Mouse (Mus musculus): Measurements from ENCODE around the gene Smyd5.
"Not testable (repeated sequence)": the region's sequence is repeated elsewhere in the genome, so short reads cannot be mapped to it uniquely, and the experiment has no call there.

Smyd5 gene

DNA sequence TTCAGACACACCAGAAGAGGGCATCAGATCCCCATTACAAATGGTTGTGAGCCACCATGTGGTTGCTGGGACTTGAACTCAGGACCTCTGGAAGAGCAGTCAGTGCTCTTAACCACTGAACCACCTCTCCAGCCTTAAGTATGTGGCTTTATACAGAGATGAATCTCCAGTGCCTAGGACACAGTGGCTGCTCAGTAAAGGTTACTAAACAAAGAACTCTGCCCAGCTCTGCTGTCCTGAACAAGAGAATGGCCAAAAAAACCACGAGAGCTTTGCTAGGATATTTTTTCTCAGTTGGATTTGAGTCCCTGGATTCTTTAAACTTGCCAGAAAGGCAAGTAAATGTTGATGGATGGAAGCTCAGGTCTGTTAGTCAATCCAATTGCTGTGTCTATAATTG, 18.4 kb downstream of the Smyd5 start:
- DNase-seq: not testable (repeated sequence)

DNA sequence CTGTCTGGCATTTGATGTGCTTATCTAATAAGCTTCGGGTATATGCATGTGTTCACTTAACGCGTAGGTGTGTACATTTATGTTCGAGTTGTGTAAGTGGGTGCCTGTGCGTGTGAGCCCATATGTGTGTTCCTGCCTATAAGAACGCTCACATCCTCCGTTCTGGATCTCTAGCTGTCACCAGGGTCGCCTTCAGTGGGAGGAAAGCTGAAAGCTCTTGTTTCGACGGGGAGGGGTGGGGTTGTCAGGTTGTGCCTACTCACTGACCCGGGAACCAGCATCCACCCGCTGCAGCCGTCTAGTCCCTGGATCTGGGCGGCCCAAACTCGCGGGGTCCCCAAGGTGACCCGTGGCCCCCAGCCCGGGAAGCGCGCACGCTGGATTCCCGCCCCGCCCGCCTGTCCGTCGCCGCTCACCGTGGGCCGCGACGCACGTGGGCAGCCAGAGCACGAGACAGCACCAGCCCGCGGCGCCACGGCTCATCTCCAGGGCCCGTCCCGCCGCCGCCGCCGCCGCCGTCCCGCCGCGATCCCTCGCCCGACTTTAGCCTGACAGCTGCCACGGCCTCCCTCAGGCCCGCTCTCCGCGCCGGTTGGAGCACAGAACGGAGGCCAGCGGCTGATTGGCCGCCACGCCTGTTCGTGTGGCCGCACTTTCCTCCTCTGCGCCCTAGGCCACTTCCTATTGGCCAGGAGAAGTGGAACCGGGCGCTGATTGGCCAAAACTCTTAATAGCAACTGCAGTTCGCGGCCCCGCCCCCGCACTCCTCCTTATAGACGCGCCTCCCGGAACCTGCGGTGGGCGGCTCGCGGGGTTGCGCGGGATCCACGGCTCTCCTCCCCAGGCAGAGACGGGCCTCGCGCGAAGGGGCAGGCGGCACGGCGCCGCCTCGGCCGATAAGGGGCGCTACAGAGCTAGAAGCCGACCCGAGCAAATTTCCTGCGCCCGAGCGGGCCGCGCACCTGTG, 19.2 kb downstream of the Smyd5 start, which contains the start of gene Cct7:
Gene Cct7, plus strand, starts transcription at position 818 of the 967 bp plus-strand sequence.
- peak; percentile 96 for DNase-seq

DNA sequence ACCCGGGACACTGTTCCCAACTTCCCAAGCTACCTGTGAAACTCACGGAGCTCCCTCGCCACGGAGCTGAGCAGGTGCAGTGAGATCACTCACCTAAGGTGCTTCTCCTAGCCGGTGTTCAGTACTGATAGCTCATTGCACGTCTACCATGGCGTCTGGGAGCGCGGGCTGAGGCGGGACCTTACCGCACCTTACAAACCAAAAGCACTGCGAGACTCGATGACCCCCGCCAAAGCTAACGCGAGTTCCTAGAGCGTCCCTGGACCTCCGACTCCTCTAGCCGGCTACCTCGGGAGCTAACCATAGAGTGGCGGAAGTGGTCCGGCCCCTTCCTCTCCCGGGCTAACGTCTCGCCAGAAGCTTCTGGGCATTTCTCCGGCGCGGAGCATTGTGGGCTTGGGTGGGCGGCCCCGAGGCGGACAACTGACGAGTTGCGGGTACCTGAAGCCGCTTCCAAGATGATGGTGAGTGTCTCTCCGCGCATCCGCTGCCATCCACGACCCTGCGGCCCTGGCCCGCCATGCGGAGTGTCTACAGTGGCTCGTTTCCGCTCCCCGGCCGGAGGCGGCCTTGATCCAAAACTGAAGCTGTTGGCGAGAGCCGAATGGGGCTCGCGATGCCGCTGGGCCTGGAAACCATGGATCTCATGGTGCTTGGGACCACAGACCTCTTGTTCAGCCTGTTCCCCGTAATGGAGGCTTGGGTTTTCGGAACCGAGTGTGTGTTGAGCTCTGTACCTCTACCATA, 20.0 kb downstream of the Smyd5 start, which contains the start of gene Pradc1:
Gene Pradc1, minus strand, starts transcription at position 307 of the 747 bp plus-strand sequence.
- peak; percentile 96 for DNase-seq

DNA sequence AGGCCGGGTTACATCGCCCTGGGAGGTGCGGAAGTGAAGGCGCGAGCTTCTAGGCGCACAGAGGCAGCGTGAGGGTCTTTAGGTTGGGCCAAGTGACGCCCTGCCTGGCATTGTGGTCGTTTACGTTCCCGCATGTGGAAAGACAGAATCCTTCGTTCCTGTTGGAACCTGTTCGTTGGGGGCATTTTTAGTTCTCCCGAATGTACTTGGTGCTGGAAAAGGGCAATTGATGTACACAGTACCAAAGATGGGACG, 20.5 kb downstream of the Smyd5 start:
- no peak for DNase-seq

DNA sequence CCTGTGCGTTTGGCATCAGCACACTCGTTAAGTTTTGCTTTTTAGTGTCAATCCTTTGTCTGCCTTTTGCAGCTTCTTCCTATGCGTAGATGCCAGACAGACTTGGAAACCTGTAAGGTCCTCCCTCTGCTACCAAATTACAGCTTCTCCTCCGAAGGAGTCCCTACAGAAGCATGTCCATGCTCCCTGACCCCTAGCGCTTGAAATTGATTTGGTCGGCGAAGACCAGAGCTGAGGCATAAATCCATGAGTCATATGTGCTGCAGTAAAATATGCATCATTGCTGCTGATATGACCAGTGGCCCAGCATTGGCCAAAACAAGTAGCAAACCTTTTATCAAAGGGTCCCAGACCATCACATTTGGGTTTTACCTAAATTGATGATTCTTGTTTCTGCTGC, 21.0 kb downstream of the Smyd5 start:
- DNase-seq: no peak

DNA sequence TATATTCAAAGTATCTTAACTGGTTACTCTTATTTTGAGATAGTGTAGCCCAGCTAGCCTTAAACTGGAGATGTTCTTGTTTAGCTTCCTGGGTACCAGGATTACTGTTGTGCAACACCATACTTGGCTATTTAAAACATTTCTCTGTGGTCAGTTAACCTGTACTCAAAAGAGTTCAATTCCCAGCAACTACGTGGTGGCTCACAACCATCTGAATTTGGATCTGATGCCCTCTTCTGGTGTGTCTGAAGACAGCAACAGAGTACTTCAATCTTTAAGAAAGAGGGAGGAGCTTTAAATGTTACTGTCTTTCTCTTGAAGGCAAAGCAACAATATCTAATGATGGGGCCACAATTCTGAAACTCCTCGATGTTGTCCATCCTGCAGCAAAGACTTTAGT, 27.8 kb downstream of the Smyd5 start:
- no peak for DNase-seq

DNA sequence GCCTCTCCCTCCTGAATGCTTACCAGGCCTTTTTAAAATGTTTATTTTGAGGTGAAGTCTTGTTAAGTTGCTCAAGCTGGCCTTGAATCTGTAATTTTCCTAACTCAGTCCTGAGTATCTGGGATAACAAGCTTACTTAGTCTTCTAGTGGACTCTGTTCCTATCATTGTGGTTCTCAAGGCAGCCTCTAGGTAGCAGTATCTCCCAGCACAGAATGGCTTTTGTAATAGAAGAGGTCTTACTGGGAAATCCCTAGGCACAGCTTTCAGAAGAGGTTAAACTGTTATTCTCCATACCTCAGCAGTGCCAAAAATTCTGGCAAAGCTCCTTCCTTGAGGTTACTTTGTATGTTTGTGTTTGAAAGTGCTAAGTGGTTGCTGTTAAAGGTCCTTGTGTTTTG, 33.6 kb downstream of the Smyd5 start:
- DNase-seq: no peak

DNA sequence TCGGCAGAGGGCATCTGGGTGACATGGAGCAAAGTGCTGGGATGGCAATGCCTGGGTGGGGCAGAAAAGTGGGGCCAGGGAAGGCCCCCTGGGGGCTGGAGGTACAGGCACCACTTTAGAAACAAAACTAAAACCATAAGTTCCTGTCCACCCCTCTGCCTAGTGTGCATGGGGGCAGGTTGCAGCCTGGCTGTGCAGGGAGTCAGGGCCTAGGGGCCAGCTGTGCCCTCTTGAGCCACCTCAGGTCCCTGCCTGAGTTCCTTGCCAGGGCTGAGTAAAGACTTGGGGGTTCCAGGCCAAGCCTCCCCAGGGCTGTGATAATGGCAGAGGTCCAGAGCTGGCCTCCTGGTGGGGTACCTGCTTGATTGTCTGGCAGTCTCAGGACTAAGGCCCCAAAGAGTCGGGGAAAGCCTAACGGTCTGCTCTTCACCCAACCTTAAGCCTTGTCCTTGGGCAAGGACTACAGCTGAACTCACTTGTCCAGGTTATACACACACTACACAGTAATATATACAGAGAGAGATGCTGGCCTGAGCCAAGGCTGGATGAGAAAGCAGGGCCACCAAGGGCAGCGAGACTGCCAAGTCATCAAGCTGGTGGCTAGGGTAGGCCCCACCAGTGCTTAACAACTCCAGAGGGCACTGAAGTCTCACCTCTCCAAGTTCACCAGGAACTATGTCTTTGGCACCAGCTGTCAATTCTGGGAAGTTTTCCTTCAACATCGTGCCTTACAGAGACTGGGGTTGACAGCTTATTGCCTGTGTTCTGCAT, 38.1 kb downstream of the Smyd5 start:
- no peak for DNase-seq

DNA sequence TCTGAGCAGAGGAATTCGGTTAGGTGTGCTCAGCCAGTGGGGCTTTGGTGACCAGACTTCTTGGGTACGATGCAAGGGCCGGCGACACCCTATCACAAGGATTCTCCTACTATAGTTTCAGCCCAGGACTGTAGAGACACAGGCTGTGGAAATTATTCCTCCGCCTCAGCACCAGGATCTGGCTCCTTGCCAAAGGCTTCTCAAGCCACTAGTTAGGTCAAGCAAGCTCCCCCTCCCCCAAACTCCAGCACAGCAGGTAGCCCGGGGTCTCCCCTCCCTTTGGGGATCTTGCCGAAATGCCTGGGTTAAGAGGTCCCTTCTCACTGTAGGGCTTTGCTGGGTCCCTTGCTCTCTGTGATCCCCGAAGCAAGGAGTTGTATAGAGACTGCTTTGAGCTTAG, 40.2 kb downstream of the Smyd5 start:
- no peak for DNase-seq

DNA sequence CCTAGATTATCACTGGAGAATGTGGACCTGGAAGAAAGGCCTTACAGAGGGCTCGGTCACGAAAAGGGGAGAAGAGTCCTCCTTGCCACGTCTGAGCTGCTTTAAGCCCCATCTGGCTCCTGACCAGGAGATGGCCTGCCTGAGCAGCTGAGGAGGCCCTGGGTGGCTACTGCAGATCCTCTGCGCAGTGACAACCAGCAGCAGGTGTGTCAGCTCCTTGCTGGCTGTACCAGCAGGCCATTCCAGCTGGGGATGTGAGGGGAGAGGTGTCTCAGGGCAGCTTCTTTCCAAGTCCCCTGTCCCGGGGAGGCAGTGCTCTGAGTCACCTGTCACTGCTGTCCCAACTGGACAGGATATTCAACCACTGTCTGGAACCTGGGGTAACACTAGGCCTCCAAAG, 40.8 kb downstream of the Smyd5 start:
- DNase-seq: no peak

DNA sequence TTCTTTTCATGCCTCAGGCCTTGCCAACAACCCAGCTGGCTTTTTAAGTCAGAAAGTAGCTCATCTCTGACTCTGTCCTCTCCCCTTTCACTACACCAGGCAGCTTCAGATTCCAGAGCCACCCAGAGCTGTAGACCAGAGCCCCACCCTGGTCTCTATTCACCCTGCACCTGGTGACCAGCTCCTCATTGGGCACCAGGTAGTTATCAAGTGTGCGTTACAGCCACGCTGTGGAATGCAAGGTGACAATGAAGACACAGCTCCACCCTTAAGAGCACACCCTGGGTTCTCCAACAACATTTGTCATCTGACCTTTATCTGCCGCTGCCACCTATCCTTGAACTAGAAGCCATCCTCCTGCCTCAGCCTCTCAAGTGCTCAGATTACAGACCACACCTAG, 43.8 kb downstream of the Smyd5 start:
- DNase-seq: no peak

DNA sequence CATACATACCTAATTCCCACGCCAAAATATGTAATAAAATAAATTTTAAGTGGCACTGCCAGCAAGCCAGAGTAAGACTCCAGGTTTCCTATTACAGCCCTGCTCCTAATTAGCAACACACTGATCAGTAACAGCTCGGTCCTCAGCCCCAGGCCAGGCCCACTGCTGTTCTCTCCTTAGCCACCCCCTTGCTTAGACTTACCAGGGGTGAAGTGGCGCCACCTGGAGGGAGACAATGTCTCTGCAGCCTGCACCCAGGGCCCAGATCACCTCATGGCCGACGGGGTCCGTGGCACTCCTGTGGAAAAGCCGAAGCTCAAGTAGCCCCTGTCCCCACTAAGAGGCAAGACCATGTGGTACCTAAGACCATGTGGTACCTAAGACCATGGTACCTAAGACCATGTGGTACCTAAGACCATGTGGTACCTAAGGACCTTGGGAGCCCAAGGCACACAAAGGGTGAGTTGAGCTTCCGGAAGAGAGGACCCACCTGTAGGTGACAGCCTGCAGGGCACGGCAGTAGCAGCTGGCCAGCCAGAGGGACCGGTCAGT, 45.7 kb downstream of the Smyd5 start:
- no peak for DNase-seq

DNA sequence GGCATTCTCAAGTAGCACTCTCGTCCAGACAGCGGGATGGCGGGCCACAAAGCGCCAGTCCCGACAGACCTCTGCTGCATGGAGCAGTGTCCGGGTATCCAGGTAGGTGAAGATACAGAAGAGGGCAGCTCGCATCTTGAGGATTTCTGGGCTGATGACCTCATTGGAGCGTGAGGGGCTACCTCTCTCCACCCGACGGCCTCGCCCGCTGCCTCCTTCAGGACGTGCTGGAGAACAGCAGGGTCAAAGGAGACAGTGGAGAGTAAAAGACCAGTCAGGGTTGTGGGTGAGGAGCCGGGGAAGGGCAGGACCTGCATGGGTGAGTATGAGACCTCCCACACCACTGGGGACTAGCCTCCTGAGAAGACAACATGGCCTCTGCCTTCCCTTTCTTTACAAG, 46.6 kb downstream of the Smyd5 start:
- DNase-seq: no peak

DNA sequence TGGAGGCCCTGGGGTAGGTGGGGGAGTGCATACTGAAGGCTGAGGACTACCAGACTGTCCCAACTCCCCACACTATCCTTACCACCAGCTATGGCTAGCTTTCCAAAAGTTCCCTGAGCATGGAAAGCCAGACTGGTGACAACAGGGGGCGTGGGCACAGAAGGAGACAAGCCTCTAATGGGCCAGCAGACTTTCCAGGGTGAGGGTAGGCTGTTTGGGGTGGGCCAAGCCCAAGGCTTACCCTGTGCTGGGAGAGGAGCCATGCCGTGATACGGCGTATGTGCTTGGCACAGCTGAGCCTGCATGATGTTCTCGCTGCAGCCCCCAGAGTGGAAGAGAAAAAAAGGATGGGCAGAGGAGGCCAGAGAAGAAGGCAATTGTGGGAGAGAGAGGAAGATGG, 48.2 kb downstream of the Smyd5 start:
- no peak for DNase-seq

DNA sequence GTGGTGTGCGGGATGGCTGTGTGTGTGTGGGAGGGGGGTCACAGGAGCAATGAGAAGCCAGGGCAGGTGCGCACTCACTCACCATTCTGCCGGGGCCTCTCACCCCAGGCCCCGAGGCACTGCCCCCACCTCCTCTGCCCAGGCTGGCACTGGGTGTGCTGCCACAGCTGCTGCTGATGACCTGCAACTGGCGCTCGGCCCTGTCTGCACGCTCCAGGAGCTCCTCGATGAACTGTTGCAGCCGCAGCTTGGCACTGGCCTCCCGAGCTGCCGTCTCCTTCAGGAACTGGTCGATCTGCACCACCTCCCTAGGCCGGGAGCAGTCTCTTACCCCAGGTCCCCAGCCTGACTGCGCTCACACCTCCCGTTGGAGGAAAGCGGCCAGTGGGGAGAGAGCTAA, 48.9 kb downstream of the Smyd5 start:
- DNase-seq: no peak

DNA sequence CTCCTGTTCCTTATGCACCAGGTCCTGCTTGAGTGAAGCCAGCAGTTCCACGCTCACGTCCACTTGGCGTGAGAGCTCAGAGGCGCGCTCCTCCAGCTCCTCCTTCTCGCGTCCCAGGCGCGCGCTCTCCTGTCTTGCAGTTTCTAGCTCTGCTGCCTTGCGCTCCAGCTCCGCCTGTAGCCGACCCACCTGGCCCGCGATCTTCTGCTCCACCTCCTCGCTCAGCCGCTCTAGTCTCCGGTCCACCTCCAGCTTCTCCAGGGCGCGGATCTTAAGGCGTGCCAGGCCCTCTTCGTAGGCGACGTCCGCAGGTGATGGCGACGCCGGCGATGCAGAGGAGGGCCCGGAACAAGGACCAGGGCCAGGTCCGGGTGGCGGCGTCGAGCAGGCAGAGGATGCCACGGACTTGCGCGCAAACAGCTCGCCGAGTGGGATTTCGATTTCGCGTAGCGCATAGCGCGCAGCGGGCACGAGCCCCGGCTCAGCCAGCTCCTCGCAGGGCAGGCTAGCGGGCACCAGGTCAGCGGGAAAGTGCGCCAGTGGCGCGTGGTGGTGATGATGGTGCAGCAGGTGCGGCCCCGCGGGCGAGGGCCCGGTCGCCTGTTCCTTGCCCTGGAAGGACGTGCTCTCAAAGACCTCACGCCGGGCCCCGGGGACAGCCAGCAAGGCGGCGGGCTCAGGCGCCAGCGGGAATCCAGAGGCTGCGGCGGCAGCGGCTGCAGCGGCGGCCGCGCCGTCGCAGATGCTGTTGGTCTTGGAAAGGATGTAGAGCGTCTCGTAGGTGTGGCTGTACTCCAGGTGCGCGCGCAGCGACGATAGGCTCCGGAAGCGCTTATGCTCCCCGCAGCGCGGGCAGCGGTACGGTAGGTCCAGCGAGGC, 52.3 kb downstream of the Smyd5 start:
- DNase-seq: peak; percentile 36

DNA sequence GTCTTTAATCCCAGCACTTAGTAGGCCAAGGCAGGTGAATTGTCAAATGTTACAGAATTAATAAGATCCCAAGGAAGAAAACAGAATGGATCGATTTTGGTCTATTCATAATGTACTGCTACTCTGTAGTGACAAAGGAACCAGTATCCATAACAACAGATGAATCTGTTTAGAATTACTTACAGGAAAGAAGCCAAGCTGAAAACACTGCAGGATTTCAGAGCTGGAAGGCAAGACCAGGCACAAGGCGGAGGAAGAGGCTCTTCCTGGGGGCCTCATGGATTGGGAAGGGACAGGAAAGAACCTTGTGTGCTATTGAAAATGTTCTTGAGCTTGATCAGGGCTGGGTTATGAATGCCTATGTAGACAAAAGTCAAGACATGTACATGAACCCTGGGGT, 53.9 kb downstream of the Smyd5 start:
- no peak for DNase-seq

DNA sequence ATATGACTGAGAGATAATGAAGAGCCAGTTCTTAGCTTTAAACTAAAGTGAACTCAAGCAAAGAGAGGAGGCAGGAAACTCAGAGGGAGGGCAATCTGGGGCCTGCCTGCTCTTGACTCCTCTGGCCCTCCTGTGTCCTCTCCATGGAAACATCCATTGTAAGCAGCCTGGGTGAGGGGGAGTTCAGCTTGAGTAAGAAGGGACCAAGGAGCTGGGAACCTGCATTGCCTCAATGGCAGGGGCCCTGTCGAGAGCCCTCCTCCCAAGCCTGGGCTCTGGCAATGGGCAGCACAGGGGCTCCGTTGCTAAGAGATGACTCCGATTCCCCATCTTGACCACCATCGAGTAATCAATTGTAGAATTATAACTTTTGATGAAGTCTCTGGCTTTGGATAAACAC, 56.7 kb downstream of the Smyd5 start:
- DNase-seq: no peak

DNA sequence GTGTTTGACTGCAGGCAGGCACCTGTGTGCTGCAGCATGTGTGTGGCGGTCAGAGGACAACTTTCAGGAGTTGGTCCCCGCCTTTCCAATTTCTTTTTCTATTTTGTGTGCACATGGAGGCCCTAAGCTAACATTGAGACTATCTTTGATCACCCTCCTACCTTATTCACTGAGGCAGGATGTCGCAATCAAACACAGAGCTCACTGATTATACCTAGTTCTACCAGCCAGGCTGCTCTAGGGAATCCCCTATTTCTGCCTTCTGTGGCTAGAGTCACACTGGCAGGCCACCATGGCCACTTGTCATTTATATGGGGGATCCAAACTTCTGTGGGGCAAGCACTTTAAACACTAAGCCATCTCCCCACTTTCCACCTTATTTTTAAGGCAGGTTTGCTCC, 57.9 kb downstream of the Smyd5 start:
- no peak for DNase-seq

DNA sequence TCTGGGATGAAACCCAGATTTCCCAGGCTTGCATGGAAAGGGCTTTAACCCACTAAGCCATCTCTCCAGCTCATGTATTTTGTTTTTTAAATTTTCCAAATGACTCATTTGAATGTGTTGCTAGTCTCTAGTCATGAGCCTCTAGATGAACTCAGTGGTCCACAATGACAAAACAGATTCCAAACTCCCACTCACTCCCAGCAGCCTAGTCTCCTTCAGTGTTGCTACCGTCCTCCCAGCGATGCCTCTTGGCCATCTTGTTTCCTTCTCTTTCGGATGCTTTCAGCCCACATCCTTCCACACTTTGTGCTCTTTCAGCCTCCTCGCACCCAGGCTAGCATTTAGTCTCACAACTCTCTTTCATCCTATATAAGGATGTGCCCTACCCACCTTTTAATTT, 58.5 kb downstream of the Smyd5 start:
- DNase-seq: no peak

DNA sequence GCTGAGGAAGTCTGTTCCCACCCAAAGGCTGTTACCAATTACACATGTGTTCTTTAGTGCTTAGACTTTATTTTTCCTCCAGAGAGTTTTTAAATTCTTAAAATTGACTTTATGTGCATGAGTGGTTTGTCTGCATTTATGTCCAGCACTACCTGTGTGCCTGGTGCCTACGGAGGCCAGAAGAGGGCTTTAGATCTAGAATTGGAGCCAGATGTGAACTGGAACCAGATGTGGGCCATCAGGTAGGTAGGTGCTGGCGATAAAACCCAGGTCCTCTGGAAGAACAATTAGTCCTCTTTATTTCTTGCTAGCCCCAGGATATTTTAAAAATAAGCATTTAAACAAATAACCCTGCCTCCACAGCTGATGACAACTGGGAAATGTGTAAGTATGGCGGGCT, 59.8 kb downstream of the Smyd5 start:
- DNase-seq: no peak
